Mouse (Mus musculus): ENCODE measurements around the gene Ebf3.

DNA sequence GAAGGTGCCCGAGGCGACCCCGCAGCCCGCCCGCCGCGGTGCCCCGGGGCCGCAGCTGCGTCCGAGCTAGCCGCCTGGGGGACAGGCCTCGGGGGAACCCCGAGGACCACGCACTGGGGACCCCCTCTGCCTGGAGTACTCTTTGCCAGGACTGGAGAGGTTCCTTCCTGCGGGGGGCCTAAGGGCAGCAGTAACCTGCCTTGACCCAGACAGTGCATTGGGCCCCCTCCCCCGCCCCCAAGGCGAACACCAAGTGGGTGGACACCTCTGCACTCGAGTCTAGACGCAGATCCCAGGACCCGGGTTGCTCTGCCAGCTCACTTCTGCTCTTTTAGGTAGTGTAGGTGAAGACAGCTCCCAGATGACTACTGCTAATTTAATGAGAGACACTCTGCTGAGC is 8.7 kb upstream of the Ebf3 start:
- TF ChIP-seq POLR2A (IDR thresholded peaks at IDR 0.05; ENCODE audit: extremely low read depth, insufficient read depth, low read length) (no peak), CTCF (IDR thresholded peaks at IDR 0.05; ENCODE audit: low read depth, low read length) (no peak)

Data from liver, adult 2 months (tissue).